In the genomic region with DNA sequence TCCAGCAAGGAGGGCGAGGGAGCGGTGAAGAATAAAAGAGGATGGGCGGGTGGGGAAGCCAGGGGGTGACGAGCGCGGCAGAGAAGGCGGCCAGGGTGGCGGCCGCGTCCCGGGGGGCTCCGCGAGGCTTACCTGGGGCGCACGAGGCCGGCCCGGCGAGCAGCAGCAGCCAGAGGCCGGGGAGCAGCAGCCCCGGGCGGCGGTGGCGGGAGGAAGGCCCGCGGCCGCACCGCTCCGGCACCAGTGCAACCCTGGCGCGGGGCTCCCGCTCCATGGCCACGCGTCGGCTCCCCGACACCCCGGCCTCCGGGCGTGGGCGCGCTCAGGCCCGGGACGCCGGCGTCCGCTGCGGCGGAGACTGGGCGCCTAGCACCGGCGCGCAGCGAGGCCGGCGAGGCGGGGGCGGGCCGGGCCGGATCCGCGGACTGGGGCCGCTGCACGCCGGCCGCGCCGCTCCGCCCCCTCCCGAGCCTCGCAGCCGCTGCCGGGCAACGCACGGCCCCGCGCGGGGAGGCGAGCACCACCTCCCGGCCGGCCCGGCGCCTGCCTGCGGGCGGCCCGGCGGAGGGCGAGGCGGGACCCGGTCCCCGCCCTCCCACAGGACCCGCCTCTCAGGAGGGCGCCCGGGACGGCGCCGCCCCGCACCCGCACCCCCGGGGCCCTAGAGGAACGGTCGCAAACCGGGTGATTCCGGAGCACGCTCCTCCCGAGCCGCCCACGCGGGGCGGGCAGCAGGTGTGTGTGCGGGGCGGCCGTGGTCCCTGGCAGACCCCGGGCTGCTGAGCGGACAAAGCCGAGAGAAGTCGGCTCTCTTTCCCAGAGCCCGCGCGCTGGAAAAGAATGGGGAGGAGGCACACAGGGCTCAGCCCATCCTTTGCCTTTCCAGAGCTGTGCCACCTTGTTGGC, we compare ENCODE assay signal across 8 mouse cellular contexts. TPM values are rescaled to one million over a fixed set of nuclear protein-coding genes. Genes with fewer than 3 reads are reported as not detected.
DNase-seq lines count a peak whose midpoint lies in the region; ATAC-seq lines count a peak whose summit lies in the region.

A gene (minus strand): TSS at position 274 of the 906 bp plus-strand sequence.

- H3K36me3 ChIP-seq in limb, embryonic 12.5 days: no peaks in the 10 kb centered on the region
- H3K36me3 ChIP-seq in midbrain, embryonic 14.5 days (ENCODE audit: control insufficient read depth, insufficient read depth, low read length): no peaks in the 10 kb centered on the region

- peak; percentile 90 for ATAC-seq in limb, embryonic 12.5 days (ENCODE audit: insufficient number of reproducible peaks, insufficient read depth, low FRiP score, low TSS enrichment, low read depth)
- ATAC-seq in midbrain, embryonic 14.5 days (ENCODE audit: low FRiP score, low TSS enrichment): peak; percentile 93

- H3K27ac ChIP-seq in limb, embryonic 12.5 days: peak within 1 kb of the TSS; percentile 88
- peak within 1 kb of the TSS; percentile 98 for H3K27ac ChIP-seq in midbrain, embryonic 14.5 days (replicated peaks; ENCODE audit: low read depth, low read length)

- H3K9ac ChIP-seq in limb, embryonic 12.5 days (replicated peaks): peak within 1 kb of the TSS; percentile 96
- peak within 1 kb of the TSS; percentile 99 for H3K9ac ChIP-seq in midbrain, embryonic 14.5 days (replicated peaks; ENCODE audit: low read length)

- peak; percentile 56 for DNase-seq in layer of hippocampus, adult 11-12 months (ENCODE audit: low spot score)
- DNase-seq in layer of hippocampus, adult 9-10 months (ENCODE audit: low spot score): no peak
- DNase-seq in embryo, embryonic 11.5 days (ENCODE audit: low read depth, low spot score): peak; percentile 50
- peak; percentile 98 for DNase-seq in heart, adult 11 months
- DNase-seq in kidney, adult 11 months: peak; percentile 79
- DNase-seq in midbrain, embryonic 14.5 days: peak; percentile 91
- peak; percentile 21 to 40 for DNase-seq in spleen, postnatal 14 days (ENCODE audit: low spot score in 2 of 2)

- H3K4me2 ChIP-seq in limb, embryonic 12.5 days: peak within 1 kb of the TSS; percentile 76
- H3K4me2 ChIP-seq in midbrain, embryonic 14.5 days (ENCODE audit: low read length): peak within 1 kb of the TSS; percentile 92

- H3K4me3 ChIP-seq in limb, embryonic 12.5 days (replicated peaks): peak within 1 kb of the TSS; percentile 92
- H3K4me3 ChIP-seq in midbrain, embryonic 14.5 days (replicated peaks; ENCODE audit: low read depth, low read length): peak within 1 kb of the TSS; percentile 85

- no peaks in the 10 kb centered on the region for H3K9me3 ChIP-seq in limb, embryonic 12.5 days
- H3K9me3 ChIP-seq in midbrain, embryonic 14.5 days (ENCODE audit: control insufficient read depth, low read length): no peaks in the 10 kb centered on the region

- H3K27me3 ChIP-seq in limb, embryonic 12.5 days: no peaks in the 10 kb centered on the region
- no peaks in the 10 kb centered on the region for H3K27me3 ChIP-seq in midbrain, embryonic 14.5 days (ENCODE audit: control insufficient read depth, insufficient read depth, low read length)

- H3K4me1 ChIP-seq in limb, embryonic 12.5 days (replicated peaks): peaks cover 27% of the 10 kb centered on the region
- H3K4me1 ChIP-seq in midbrain, embryonic 14.5 days (ENCODE audit: control insufficient read depth, insufficient read depth, low read length): peaks cover 37% of the 10 kb centered on the region

- WGBS in limb, embryonic 12.5 days: under 1% methylated on average over 106 of the region's 118 CpGs
- WGBS in midbrain, embryonic 14.5 days: under 1% methylated on average over 102 of the region's 118 CpGs

RNA-seq across cellular contexts. Expression of the gene that starts here (rescaled TPM):
- polyA plus RNA-seq in limb, embryonic 12.5 days (2016; fragmentation: Nextera tagmentation; extraction: Ambion mirVana): 7.6 and 9.2 TPM in 2 replicates
- polyA plus RNA-seq in midbrain, embryonic 14.5 days (2014; fragmentation: Nextera tagmentation; extraction: Ambion mirVana): 19.6 and 21.5 TPM in 2 replicates
